Mouse (Mus musculus): ENCODE data around the gene Gm12790. TPM values are rescaled to one million over a fixed set of nuclear protein-coding genes. Genes with fewer than 3 reads are reported as not detected.

Gm12790 gene
- polyA plus RNA-seq, 1 experiment from 2014 or later: not detected

Other genes with a start within 250 kb of the Gm12790 start
- gene B020004J07Rik, start 137.0 kb downstream of the Gm12790 start, polyA plus RNA-seq (2014; fragmentation: Nextera tagmentation; extraction: Ambion mirVana): not detected in 2 replicates
- gene C130073F10Rik, start 87.3 kb downstream of the Gm12790 start, polyA plus RNA-seq (2014; fragmentation: Nextera tagmentation; extraction: Ambion mirVana): not detected in 2 replicates
- gene Gm12800, start 71.9 kb downstream of the Gm12790 start, polyA plus RNA-seq (2014; fragmentation: Nextera tagmentation; extraction: Ambion mirVana): not detected in 2 replicates
- not detected in 2 replicates for gene Gm12794, start 40.6 kb downstream of the Gm12790 start, polyA plus RNA-seq (2014; fragmentation: Nextera tagmentation; extraction: Ambion mirVana)
- not detected in 2 replicates for gene Gm12789, start 5.6 kb upstream of the Gm12790 start, polyA plus RNA-seq (2014; fragmentation: Nextera tagmentation; extraction: Ambion mirVana)
- 19.1 and 19.4 TPM in 2 replicates for gene Pde4b, start 106.5 kb upstream of the Gm12790 start, polyA plus RNA-seq (2014; fragmentation: Nextera tagmentation; extraction: Ambion mirVana)

Measured in embryonic facial prominence, embryonic 14.5 days (tissue).